Mouse (Mus musculus): ENCODE data around the gene Mrgpra9. TPM values are rescaled to one million over a fixed set of nuclear protein-coding genes. Genes with fewer than 3 reads are reported as not detected.
"Not testable (repeated sequence)": the region's sequence is repeated elsewhere in the genome, so short reads cannot be mapped to it uniquely, and the experiment has no call there.

Gene Mrgpra9
- polyA plus RNA-seq (2015; fragmentation: Nextera tagmentation; extraction: Ambion mirVana), result not detected in 2 replicates

- Histone ChIP-seq H3K4me2 (ENCODE audit: low read depth, low read length) (no peak within 1 kb of the TSS), H3K9ac (ENCODE audit: low read depth, low read length) (no peak within 1 kb of the TSS), H3K27me3 (replicated peaks; ENCODE audit: control insufficient read depth, insufficient read depth, low read length) (no peaks in the 10 kb centered on the region), H3K4me1 (ENCODE audit: control insufficient read depth, insufficient read depth, low read length) (no peaks in the 10 kb centered on the region), H3K9me3 (ENCODE audit: control insufficient read depth, low read length) (no peaks in the 10 kb centered on the region), H3K36me3 (ENCODE audit: control insufficient read depth, insufficient read depth, low read length) (no peaks in the 10 kb centered on the region), H3K4me3 (ENCODE audit: low read length) (no peak within 1 kb of the TSS), H3K27ac (ENCODE audit: low read length) (no peak within 1 kb of the TSS)
- no peak for ATAC-seq
- WGBS, result 70% methylated on average over 1 of the region's 1 CpGs
These were observed at the start of gene Mrgpra9 for GRCm38 (mm10) chr7:47252770-47253169. Mrgpra9 (minus strand) TSS chr7:47252848.

- H3K4me1 ChIP-seq (ENCODE audit: control insufficient read depth, insufficient read depth, low read length); ATAC-seq; H3K36me3 ChIP-seq (ENCODE audit: control insufficient read depth, insufficient read depth, low read length); H3K9ac ChIP-seq (ENCODE audit: low read depth, low read length); H3K27me3 ChIP-seq (replicated peaks; ENCODE audit: control insufficient read depth, insufficient read depth, low read length); H3K9me3 ChIP-seq (ENCODE audit: control insufficient read depth, low read length); H3K4me2 ChIP-seq (ENCODE audit: low read depth, low read length); H3K4me3 ChIP-seq (ENCODE audit: low read length); H3K27ac ChIP-seq (ENCODE audit: low read length): not testable (repeated sequence)
These were observed 47.0 kb upstream of the Mrgpra9 start for GRCm38 (mm10) chr7:47299612-47300011.

GRCm38 (mm10) chr7:47271547-47271946, 18.9 kb upstream of the Mrgpra9 start:
- not testable (repeated sequence) for H3K9ac ChIP-seq (ENCODE audit: low read depth, low read length); H3K27ac ChIP-seq (ENCODE audit: low read length); ATAC-seq; H3K36me3 ChIP-seq (ENCODE audit: control insufficient read depth, insufficient read depth, low read length); H3K4me2 ChIP-seq (ENCODE audit: low read depth, low read length); H3K4me1 ChIP-seq (ENCODE audit: control insufficient read depth, insufficient read depth, low read length); H3K27me3 ChIP-seq (replicated peaks; ENCODE audit: control insufficient read depth, insufficient read depth, low read length); H3K4me3 ChIP-seq (ENCODE audit: low read length); H3K9me3 ChIP-seq (ENCODE audit: control insufficient read depth, low read length)
- 75% methylated on average over 5 of the region's 5 CpGs for WGBS

- no peaks in the 10 kb centered on the region for H3K4me1 ChIP-seq (ENCODE audit: control insufficient read depth, insufficient read depth, low read length)
- no peak overlapping the region for H3K4me3 ChIP-seq (ENCODE audit: low read length)
- no peaks in the 10 kb centered on the region for H3K9me3 ChIP-seq (ENCODE audit: control insufficient read depth, low read length)
- WGBS, result 71% methylated on average over 3 of the region's 3 CpGs
- no peaks in the 10 kb centered on the region for H3K36me3 ChIP-seq (ENCODE audit: control insufficient read depth, insufficient read depth, low read length)
- no peak for ATAC-seq
- H3K4me2 ChIP-seq (ENCODE audit: low read depth, low read length), result no peak overlapping the region
- no peak overlapping the region for H3K9ac ChIP-seq (ENCODE audit: low read depth, low read length)
- H3K27ac ChIP-seq (ENCODE audit: low read length), result no peak overlapping the region
- no peaks in the 10 kb centered on the region for H3K27me3 ChIP-seq (replicated peaks; ENCODE audit: control insufficient read depth, insufficient read depth, low read length)
These were observed 8.0 kb downstream of the Mrgpra9 start for GRCm38 (mm10) chr7:47244658-47245057.

GRCm38 (mm10) chr7:47204830-47205229, 47.8 kb downstream of the Mrgpra9 start, which contains the start of gene Mrgpra6:
Mrgpra6 (minus strand) TSS chr7:47204920.
- H3K4me1 ChIP-seq (ENCODE audit: control insufficient read depth, insufficient read depth, low read length), result no peaks in the 10 kb centered on the region
- no peaks in the 10 kb centered on the region for H3K36me3 ChIP-seq (ENCODE audit: control insufficient read depth, insufficient read depth, low read length)
- H3K27ac ChIP-seq (ENCODE audit: low read length), result no peak within 1 kb of the TSS
- H3K4me2 ChIP-seq (ENCODE audit: low read depth, low read length), result no peak within 1 kb of the TSS
- ATAC-seq, result no peak
- WGBS, result 67% methylated on average over 4 of the region's 4 CpGs
- H3K9ac ChIP-seq (ENCODE audit: low read depth, low read length), result no peak within 1 kb of the TSS
- H3K9me3 ChIP-seq (ENCODE audit: control insufficient read depth, low read length), result no peaks in the 10 kb centered on the region
- H3K27me3 ChIP-seq (replicated peaks; ENCODE audit: control insufficient read depth, insufficient read depth, low read length), result no peaks in the 10 kb centered on the region
- no peak within 1 kb of the TSS for H3K4me3 ChIP-seq (ENCODE audit: low read length)

GRCm38 (mm10) chr7:47195271-47195670, 57.4 kb downstream of the Mrgpra9 start:
- H3K36me3 ChIP-seq (ENCODE audit: control insufficient read depth, insufficient read depth, low read length), result no peaks in the 10 kb centered on the region
- no peak overlapping the region for H3K4me2 ChIP-seq (ENCODE audit: low read depth, low read length)
- H3K27me3 ChIP-seq (replicated peaks; ENCODE audit: control insufficient read depth, insufficient read depth, low read length), result no peaks in the 10 kb centered on the region
- no peaks in the 10 kb centered on the region for H3K9me3 ChIP-seq (ENCODE audit: control insufficient read depth, low read length)
- H3K27ac ChIP-seq (ENCODE audit: low read length), result no peak overlapping the region
- no peak overlapping the region for H3K4me3 ChIP-seq (ENCODE audit: low read length)
- 41% methylated on average over 1 of the region's 1 CpGs for WGBS
- no peak overlapping the region for H3K9ac ChIP-seq (ENCODE audit: low read depth, low read length)
- no peak for ATAC-seq
- H3K4me1 ChIP-seq (ENCODE audit: control insufficient read depth, insufficient read depth, low read length), result no peaks in the 10 kb centered on the region

Other genes with a start within 250 kb of the Mrgpra9 start
- 15.2 and 16.5 TPM in 2 replicates for gene Spty2d1, start 244.4 kb downstream of the Mrgpra9 start, polyA plus RNA-seq (2015; fragmentation: Nextera tagmentation; extraction: Ambion mirVana)
- gene Tmem86a, start 202.2 kb downstream of the Mrgpra9 start, polyA plus RNA-seq (2015; fragmentation: Nextera tagmentation; extraction: Ambion mirVana), result 59.3 and 63.1 TPM in 2 replicates
- 1.1 and 1.3 TPM in 2 replicates for gene Ptpn5, start 119.2 kb downstream of the Mrgpra9 start, polyA plus RNA-seq (2015; fragmentation: Nextera tagmentation; extraction: Ambion mirVana)
- gene Mrgpra6, start 47.9 kb downstream of the Mrgpra9 start, polyA plus RNA-seq (2015; fragmentation: Nextera tagmentation; extraction: Ambion mirVana), result not detected in 2 replicates
- not detected in 2 replicates for gene Mrgpra1, start 101.4 kb upstream of the Mrgpra9 start, polyA plus RNA-seq (2015; fragmentation: Nextera tagmentation; extraction: Ambion mirVana)
- not detected in 2 replicates for gene Mrgpra2a, start 199.3 kb upstream of the Mrgpra9 start, polyA plus RNA-seq (2015; fragmentation: Nextera tagmentation; extraction: Ambion mirVana)